Mouse (Mus musculus): ENCODE data around the gene Cdc42bpb.

DNA sequence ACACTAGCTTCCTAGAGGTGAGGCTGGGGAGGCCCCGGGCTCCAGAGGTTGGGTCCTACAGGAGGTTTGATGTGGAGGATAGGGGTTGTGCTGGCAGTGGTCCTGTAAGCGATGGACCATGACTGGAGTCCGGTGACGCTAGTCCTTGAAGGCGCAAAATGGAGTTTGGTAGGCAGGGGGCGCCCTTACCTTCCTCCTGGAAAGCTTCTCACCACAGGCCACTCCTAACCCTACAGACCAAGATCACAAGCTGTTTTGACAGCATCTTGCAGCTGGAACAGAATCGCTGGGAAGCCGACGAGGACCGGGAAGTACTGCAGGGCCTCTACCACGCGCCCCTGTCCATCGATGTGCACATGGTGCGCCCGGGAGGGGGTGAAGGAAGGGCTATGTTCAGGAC is 47.7 kb upstream of the Cdc42bpb start:
- peak; percentile 94 for TF ChIP-seq CTCF (IDR thresholded peaks at IDR 0.05; ENCODE audit: low read depth)
- no peak for TF ChIP-seq EP300 (IDR thresholded peaks at IDR 0.05; ENCODE audit: low read depth)
